Mouse (Mus musculus): ENCODE data around the gene Efcab2. TPM values are rescaled to one million over a fixed set of nuclear protein-coding genes. Genes with fewer than 3 reads are reported as not detected.
A peak's percentile ranks its signal among the peaks of the same experiment; 100 is the strongest.

Gene Efcab2
- total RNA-seq (2022): 10 to 100 TPM; 11.3 to 12.4 (median 11.5) TPM

DNA sequence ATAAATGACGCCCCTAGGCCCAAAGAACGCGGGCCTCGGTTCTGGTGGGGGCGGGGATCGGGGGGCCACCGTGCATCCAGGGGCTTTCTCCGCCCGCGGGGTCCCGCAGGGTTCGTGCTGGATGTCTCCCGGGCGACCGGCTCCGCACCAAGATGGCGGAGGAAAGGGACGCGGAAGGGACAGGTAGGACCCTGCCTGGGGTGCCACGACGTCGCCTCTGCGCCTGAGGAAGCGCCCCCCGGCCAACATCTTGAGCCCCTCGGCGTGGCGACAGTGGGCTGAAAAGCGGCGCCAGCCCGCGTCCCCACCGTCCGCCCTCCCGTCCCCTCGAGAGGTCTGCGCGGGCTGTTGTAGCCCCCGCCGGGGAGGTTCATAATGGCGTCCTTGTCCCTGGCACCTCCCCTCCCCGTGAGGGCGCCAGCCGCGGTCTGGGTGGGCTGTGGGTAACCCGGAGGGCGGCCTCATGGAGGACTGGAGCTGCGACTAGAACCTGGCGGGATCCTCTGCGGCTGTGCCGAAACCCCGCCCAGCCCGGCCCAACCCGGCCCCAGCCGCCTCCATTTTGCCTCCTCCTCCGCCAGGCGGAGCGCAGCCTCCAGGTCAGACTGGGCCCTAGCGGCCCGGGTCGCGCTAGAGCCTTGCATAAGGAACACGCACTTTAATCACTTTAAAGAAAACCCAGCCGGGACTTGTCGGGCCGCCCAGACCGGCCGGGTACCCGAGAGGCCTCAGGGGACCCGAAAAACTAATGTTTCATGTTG is at the start of gene Efcab2:
Gene Efcab2, plus strand, starts transcription at position 135 of the 761 bp plus-strand sequence.
- peak; percentile 83 to 84 for DNase-seq (ENCODE audit: low spot score in 2 of 2)

DNA sequence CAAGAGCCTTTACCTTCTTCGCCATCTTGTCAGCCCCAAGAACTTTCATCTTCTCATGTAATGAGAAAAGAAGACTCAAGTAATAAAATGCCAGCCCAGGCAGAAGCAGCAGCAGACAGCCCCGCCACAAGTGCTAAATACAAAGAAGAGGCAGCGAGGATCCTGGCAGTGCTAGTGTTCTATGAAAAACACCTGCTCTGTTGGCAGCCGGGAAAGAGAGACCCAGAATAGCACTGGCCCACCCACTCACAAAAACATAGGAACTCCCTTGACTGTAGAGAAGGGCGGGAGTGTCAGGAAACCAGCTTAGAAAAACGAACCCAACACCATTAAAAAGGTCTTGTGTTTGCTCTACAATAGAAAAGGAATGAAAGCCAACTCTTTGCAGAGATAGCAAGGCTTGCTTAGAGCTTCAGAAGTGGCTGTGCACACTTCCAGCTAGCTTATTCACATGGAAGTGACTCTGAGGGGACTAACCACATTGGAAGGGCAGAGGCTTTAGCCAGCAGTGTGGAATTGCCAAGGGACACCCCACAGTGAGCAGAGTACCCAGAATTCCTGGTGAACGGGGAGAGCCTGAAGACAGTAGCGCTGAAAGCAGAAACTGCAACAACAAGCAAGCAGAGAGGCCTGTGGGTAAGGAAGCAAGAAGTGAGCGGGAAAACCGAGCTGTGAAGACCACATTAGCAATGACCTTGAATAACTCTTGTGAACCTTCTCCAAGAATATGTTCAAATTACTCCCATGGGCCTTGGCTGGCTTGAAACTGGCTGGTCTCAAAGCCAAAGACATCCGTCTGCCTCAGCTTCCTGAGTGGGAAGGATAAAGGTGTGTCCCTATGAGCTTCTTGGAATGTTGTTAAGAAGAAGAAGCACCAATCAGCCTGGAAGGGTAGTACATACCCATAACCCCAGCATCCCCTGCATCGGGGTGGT is 47.8 kb upstream of the Efcab2 start:
- DNase-seq (ENCODE audit: low spot score in 2 of 2): peak; percentile 64 to 75

GRCm38 (mm10) chr1:178360264-178360663 is 45.6 kb upstream of the Efcab2 start:
- DNase-seq (ENCODE audit: low spot score in 2 of 2): no peak

DNA sequence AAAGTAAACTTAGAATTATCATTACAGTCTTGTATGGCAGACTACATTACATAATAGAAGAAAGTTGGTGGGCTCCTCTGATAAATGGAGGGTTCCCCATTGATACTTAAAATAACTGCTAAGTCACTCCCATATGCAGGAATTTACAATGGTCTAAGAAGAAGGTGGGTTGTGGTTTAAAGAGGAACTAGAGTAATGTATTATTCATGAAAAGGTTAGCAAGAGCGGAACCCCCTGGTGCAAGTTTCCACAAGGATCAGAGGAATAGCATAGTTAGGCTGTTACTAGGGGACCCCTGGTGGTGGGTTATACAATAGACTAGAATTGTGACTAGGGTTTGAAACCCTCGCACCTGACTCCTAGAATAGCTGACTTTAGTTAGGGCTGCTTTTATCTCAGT is 45.2 kb upstream of the Efcab2 start:
- DNase-seq (ENCODE audit: low spot score in 2 of 2): no peak

DNA sequence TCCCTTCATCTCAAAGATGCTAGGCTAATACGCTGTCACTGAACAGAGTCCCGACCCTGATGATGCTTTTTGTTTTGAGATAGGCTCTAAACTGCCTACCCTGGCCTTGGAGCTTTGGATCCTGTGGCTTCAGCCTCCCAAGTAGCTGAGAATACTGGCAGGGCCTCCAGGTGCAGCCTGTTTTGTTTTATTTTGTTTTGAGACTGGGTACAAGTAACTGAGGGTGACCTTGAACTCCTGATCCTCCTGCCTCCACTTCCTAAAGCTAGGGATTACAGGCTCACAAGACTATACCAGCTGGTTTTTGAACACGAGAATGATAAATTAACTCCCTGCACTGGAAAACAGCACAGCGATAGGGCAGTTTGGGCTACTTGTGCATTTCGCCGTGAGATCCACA is 40.7 kb upstream of the Efcab2 start:
- no peak for DNase-seq (ENCODE audit: low spot score in 2 of 2)

DNA sequence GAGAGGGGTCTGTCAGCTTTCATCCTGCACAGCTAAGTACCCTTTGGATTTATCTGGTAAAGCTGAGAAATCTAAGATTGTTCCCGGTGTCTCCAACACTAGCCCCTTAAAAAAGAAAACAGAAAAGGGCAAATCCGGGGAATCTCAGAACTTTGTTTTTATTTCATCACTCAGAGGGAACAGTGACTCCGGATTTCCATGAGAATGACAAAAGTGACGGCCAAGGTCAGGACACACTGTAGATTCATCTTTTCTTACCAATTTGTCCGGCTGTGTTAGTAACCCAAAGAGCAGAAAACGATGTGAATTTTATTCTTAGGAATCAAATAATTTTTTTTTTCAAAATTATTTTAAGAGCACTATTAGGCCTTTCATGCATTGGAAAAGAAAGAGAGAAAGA is 37.8 kb upstream of the Efcab2 start:
- DNase-seq (ENCODE audit: low spot score in 2 of 2): no peak

GRCm38 (mm10) chr1:178368548-178369271 is 37.2 kb upstream of the Efcab2 start:
- peak; percentile 92 to 94 for DNase-seq (ENCODE audit: low spot score in 2 of 2)

GRCm38 (mm10) chr1:178369272-178369651 is 36.6 kb upstream of the Efcab2 start:
- DNase-seq (ENCODE audit: low spot score in 2 of 2): peak in 1 of 2 experiments; percentile 19

GRCm38 (mm10) chr1:178372681-178373080 is 33.2 kb upstream of the Efcab2 start:
- no peak for DNase-seq (ENCODE audit: low spot score in 2 of 2)

DNA sequence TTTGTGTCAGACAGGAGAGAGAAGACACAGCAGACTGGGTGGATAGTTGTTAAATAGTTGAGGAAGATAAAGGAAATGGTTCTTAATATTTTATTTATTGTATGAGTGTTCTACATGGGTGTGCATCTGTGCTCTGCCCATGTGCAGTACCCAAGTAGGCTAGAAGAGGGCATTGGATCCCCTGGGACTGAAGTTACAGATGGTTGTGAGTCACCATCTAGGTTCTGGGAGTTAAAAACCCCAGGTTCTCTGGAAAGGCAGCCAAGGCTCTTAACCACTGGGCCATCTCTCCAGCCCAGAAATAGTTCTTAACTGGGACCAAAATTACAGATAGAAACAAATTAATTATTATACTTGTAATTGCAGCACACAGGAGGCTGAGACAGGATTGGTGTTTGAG is 30.5 kb upstream of the Efcab2 start:
- no peak for DNase-seq (ENCODE audit: low spot score in 2 of 2)

DNA sequence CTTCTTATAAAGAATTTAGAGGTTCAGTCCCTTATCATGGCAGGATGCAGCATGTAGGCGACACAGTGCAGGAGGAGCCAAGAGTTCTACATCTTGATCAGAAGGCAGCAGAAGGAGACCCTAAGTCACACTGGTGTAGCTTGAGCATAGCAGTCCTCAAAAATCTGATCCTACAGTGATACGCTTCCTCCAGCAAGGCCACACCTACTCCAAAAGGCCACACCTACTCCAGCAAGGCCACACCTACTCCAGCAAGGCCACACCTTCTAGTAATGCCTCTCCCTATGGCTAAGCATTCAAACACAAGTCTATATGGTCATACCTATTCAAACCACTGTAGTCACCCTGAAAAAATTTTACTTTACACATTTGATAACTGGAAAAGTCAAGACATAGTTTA is 29.8 kb upstream of the Efcab2 start:
- DNase-seq (ENCODE audit: low spot score in 2 of 2): no peak

DNA sequence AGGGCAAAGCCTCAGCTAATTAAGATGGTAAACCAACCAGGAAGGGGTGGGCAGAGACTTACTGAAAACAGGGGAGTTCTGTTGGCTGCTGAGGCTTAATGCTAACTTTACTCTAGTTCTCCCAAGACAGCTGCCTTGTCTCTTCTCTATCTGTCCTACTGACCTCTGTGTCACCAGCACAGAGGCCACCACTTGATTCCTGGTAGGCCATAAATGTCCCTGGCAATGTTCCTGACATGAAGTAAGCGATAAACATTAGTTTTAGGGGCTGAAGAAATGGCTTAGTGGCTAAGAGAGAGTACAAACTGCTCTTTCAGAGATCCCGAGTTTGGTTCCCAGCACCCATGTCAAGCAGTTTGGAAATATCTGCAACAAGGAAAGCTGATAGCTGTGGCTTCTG is 29.0 kb upstream of the Efcab2 start:
- DNase-seq (ENCODE audit: low spot score in 2 of 2): no peak

DNA sequence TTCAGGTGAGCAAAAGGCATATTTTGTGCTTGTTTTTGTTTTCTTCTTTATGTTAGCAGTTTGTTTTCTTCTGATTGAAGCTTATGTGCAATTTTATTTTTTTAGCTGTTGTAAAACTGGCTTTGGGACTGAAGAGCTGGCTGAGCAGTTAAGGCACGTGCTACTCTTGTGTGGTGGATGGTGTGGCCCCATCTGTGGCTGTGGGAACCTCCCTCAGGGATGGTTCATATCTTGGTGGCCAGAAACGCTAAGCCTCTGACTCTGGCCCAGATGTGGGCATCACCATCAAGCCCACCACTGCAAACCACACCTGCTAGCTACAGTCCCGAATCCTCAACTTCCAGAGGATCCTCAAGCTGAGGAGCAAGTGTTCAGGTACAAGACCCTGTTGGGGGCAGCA is 27.8 kb upstream of the Efcab2 start:
- DNase-seq (ENCODE audit: low spot score in 2 of 2): no peak

DNA sequence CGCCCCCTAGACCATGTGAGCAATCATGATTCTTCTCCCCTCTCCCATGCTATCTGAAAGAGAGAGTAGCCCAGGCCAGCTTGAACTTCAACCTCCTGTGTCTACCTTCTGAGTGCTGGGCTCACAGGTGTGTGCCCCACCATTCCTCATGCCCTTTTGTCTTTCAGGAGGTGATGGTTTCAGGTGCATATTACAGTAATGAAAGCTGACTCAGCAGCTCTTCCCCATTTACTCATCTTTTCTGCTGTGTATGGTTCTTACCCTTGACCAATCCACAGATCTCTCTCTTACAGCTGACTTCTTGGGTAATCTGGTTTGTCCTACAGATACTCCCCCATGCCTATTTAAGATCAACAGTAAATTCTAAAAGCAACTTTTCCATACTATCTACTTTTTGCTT is 26.7 kb upstream of the Efcab2 start:
- DNase-seq (ENCODE audit: low spot score in 2 of 2): no peak

- peak; percentile 24 to 31 for DNase-seq (ENCODE audit: low spot score in 2 of 2)
Measured at GRCm38 (mm10) chr1:178382165-178382564, 23.7 kb upstream of the Efcab2 start.

- no peak for DNase-seq (ENCODE audit: low spot score in 2 of 2)
Measured at GRCm38 (mm10) chr1:178388802-178389201, 17.1 kb upstream of the Efcab2 start.

- DNase-seq (ENCODE audit: low spot score in 2 of 2): no peak
Measured at GRCm38 (mm10) chr1:178389401-178389800, 16.5 kb upstream of the Efcab2 start.

GRCm38 (mm10) chr1:178392970-178393369 is 12.9 kb upstream of the Efcab2 start:
- no peak for DNase-seq (ENCODE audit: low spot score in 2 of 2)

DNA sequence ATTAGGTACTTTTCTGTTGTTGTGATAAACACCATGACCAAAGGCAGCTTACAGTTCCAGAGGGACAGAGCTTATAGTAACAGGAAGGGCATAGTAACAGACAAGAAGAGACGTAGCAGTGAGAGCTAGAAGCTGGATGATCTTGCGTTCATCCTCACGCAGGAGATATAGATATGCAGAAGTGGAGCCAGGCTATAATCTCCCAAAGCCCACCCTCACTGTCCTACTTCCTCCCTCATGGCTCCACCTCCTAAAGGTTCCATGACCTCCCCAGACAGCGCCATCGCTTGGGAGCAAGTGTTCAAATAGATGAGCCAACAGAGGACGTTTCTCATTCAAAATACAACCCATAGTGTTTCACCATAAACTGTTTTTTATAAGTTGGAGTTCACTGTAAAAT is 10.8 kb upstream of the Efcab2 start:
- no peak for DNase-seq (ENCODE audit: low spot score in 2 of 2)

- DNase-seq (ENCODE audit: low spot score in 2 of 2): no peak
Measured at GRCm38 (mm10) chr1:178396383-178396782, 9.5 kb upstream of the Efcab2 start.

- DNase-seq (ENCODE audit: low spot score in 2 of 2): no peak
Measured at GRCm38 (mm10) chr1:178399879-178400278, 6.0 kb upstream of the Efcab2 start.

- DNase-seq (ENCODE audit: low spot score in 2 of 2): no peak
Measured at GRCm38 (mm10) chr1:178400652-178401051, 5.2 kb upstream of the Efcab2 start.
